Mouse (Mus musculus) WW6 (cell line): ENCODE results near the gene Borcs6.

ENCODE experiments used
- DNase-seq: peaks from one replicate; pipeline ENCODE4 v3.0.0-alpha.2; 2013; ENCODE audit warnings: low read depth, low spot score

Borcs6 gene

GRCm38 (mm10) chr11:69102403-69102725 lies 42.8 kb downstream of the Borcs6 start:
- no peak for DNase-seq

- no peak for DNase-seq
These were observed 43.6 kb downstream of the Borcs6 start for GRCm38 (mm10) chr11:69103121-69103520.

- DNase-seq, result no peak
These were observed 44.3 kb downstream of the Borcs6 start for GRCm38 (mm10) chr11:69103531-69104435.

- no peak for DNase-seq
These were observed 45.0 kb downstream of the Borcs6 start for GRCm38 (mm10) chr11:69104487-69104886.

- DNase-seq, result no peak
These were observed 45.7 kb downstream of the Borcs6 start for GRCm38 (mm10) chr11:69105227-69105626.

- no peak for DNase-seq
These were observed 46.3 kb downstream of the Borcs6 start for GRCm38 (mm10) chr11:69105796-69106195.

GRCm38 (mm10) chr11:69106299-69106698 lies 46.8 kb downstream of the Borcs6 start:
- no peak for DNase-seq

- DNase-seq, result no peak
These were observed 47.3 kb downstream of the Borcs6 start for GRCm38 (mm10) chr11:69106842-69107241.

GRCm38 (mm10) chr11:69107676-69108075 lies 48.2 kb downstream of the Borcs6 start:
- no peak for DNase-seq

- DNase-seq, result no peak
These were observed 48.7 kb downstream of the Borcs6 start for GRCm38 (mm10) chr11:69108223-69108622.

GRCm38 (mm10) chr11:69109032-69109900 lies 49.7 kb downstream of the Borcs6 start:
- DNase-seq, result no peak

- no peak for DNase-seq
These were observed 51.0 kb downstream of the Borcs6 start for GRCm38 (mm10) chr11:69110319-69111046.
